ENCODE assay signal across 26 mouse cellular contexts in the genomic region with DNA sequence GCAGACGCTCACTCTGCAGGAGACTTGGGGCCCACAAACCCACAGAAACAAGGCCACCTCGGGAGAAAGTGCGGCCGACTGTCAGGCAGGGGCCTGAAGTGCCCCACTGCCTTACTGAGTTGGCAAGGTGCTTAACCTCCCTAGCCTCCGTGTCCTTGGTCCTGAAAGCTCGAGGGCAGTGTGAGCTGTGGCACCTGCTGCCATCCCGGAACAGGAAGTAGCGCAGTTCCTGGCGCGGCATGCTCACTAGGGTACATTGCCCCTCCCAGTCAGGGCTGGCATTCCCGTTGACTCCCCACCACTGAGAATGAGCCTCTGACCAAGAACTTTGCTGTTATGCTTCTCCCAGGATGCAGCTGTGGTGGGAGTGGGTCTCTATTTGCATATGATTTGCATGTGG. TPM values are rescaled to one million over a fixed set of nuclear protein-coding genes. Genes with fewer than 3 reads are reported as not detected.
DNase-seq lines count a peak whose midpoint lies in the region; ATAC-seq lines count a peak whose summit lies in the region.
"Had no signal": no experiment of that assay in that cellular context is flagged by ENCODE, and none has a peak within 500 bp of the region (broad histone marks: within the 10 kb centered on the region; RNA-seq: fewer than 3 reads in every experiment).

No protein-coding gene starts in this region.

- ATAC-seq in CD4-positive, CD25-positive, alpha-beta regulatory T cell, adult 4 months: no peak
- ATAC-seq: forebrain, embryonic 15.5 days; intestine, embryonic 15.5 days; liver, embryonic 12.5 days; liver, postnatal 0 days had no signal

- DNase-seq in CD4-positive, CD25-positive, alpha-beta regulatory T cell, adult 2 months (ENCODE audit: low read depth, low spot score): peak; percentile 28
- DNase-seq in thymus, postnatal 0 days (ENCODE audit: low spot score): peak; percentile 22
- DNase-seq in thymus, postnatal 10 days (ENCODE audit: low spot score in 2 of 2): no peak
- DNase-seq in naive thymus-derived CD4-positive, alpha-beta T cell, adult 2 months (ENCODE audit: low read depth): peak; percentile 44
- no peak for DNase-seq in cerebellum, postnatal 25 days
- no peak for DNase-seq in liver
- DNase-seq: adrenal gland, adult 8-10 months; cerebellum, adult 8-10 months; cerebellum, postnatal 36 days; embryo, embryonic 11 days; gastrocnemius, postnatal 25 days; heart, adult 18-20 months; kidney, adult 2 months; kidney, postnatal 36 days; liver, postnatal 0 days; lung, postnatal 4 days; midbrain, embryonic 14.5 days had no signal

RNA-seq across cellular contexts. Expression of a gene that starts 15.5 kb away (rescaled TPM):
- polyA plus RNA-seq in CD4-positive, CD25-positive, alpha-beta regulatory T cell, adult 4 months (2017; shearing (Covaris generic)): under 1 TPM; 0.15 to 0.32 TPM
- polyA plus RNA-seq in thymus, postnatal 0 days (2015; fragmentation: Nextera tagmentation; extraction: Ambion mirVana): 1.2 and 1.5 TPM in 2 replicates
- polyA plus RNA-seq: forebrain, embryonic 15.5 days; hindbrain, embryonic 15.5 days; midbrain, embryonic 14.5 days; neural tube, embryonic 11.5 days; stomach, embryonic 14.5 days had no signal

RNA-seq across cellular contexts. Expression of a gene that starts 19.6 kb away (rescaled TPM):
- under 1 TPM; 0.61 to 0.63 TPM for polyA plus RNA-seq in CD4-positive, CD25-positive, alpha-beta regulatory T cell, adult 4 months (2017; shearing (Covaris generic))
- polyA plus RNA-seq in thymus, postnatal 0 days (2015; fragmentation: Nextera tagmentation; extraction: Ambion mirVana): 0.41 and 0.64 TPM in 2 replicates
- polyA plus RNA-seq: forebrain, embryonic 15.5 days; heart, postnatal 0 days; liver, embryonic 12.5 days; neural tube, embryonic 11.5 days had no signal

RNA-seq across cellular contexts. Expression of a gene that starts 51.9 kb away (rescaled TPM):
- under 1 TPM; 0.30 to 0.85 TPM for polyA plus RNA-seq in CD4-positive, CD25-positive, alpha-beta regulatory T cell, adult 4 months (2017; shearing (Covaris generic))
- 12.4 and 13.0 TPM in 2 replicates for polyA plus RNA-seq in thymus, postnatal 0 days (2015; fragmentation: Nextera tagmentation; extraction: Ambion mirVana)
- polyA plus RNA-seq: embryonic facial prominence, embryonic 13.5 days had no signal

Comparison
In these comparisons a context has a peak if more than half of its experiments do, and no peak if none do; other contexts are left out.
1. DNase-seq: peak in CD4-positive, CD25-positive, alpha-beta regulatory T cell, adult 2 months (single experiment), thymus, postnatal 0 days (single experiment) and naive thymus-derived CD4-positive, alpha-beta T cell, adult 2 months (single experiment); none in thymus, postnatal 10 days (0 of 2), cerebellum, postnatal 25 days (0 of 2) and liver (single experiment).